Mouse (Mus musculus) kidney, adult 2 months (tissue): ENCODE data around the gene Bcat2.

Experiments used
- CTCF ChIP-seq: fragments of 200-500 bp; conservative IDR thresholded peaks from 2 replicates; pipeline ENCODE4 v1.5.1; 2011; ENCODE audit warnings: low read depth, mild to moderate bottlenecking, control low read depth, low read length, moderate library complexity, mixed read lengths; ENCODE audit not compliant: insufficient read depth, insufficient read length
- POLR2A ChIP-seq: fragments of 200-500 bp; IDR thresholded peaks from one replicate; pipeline ENCODE4 v1.6.1; 2011; ENCODE audit warnings: low read depth, low read length, control low read depth

GRCm38 (mm10) chr7:45526474-45527120 is 43.4 kb upstream of the Bcat2 start:
- TF ChIP-seq CTCF (0 out of 2 replicates have a peak, but pooled peaks have one; percentile 5), POLR2A (no peak)
